Mouse (Mus musculus) lung, embryonic 16.5 days (tissue): ENCODE data around the gene Ntm. TPM values are rescaled to one million over a fixed set of nuclear protein-coding genes. Genes with fewer than 3 reads are reported as not detected.

ENCODE experiments used
- ATAC-seq: fragments of 200-750 bp; cut with Nextera tagmentation; 2 replicates; pipeline ENCODE4 v1.8.0; 2017; ENCODE audit warnings: low read depth, mild to moderate bottlenecking, moderate library complexity
- H3K27ac ChIP-seq: fragments of 300-500 bp; sonication (generic); 2 replicates; pipeline ENCODE4 v1.5.1; 2014; ENCODE audit warnings: mild to moderate bottlenecking, control low read depth, low read length
- H3K27me3 ChIP-seq: fragments of 300-500 bp; sonication (generic); 2 replicates; pipeline ENCODE4 v1.6.1; 2014; ENCODE audit warnings: low read depth, low read length, mixed read lengths; ENCODE audit not compliant: control insufficient read depth, insufficient read depth
- H3K36me3 ChIP-seq: fragments of 300-500 bp; sonication (generic); 2 replicates; pipeline ENCODE4 v1.6.1; 2014; ENCODE audit warnings: low read length; ENCODE audit not compliant: control insufficient read depth, insufficient read depth
- H3K4me1 ChIP-seq: fragments of 300-500 bp; sonication (generic); replicated peaks from 2 replicates; pipeline ENCODE4 v1.6.1; 2014; ENCODE audit warnings: low read length, mixed read lengths; ENCODE audit not compliant: control insufficient read depth, insufficient read depth
- H3K4me2 ChIP-seq: fragments of 300-500 bp; sonication (generic); 2 replicates; pipeline ENCODE4 v1.6.1; 2014; ENCODE audit warnings: low read depth, low read length, control low read depth
- H3K4me3 ChIP-seq: fragments of 300-500 bp; sonication (generic); 2 replicates; pipeline ENCODE4 v1.5.1; 2014; ENCODE audit warnings: mild to moderate bottlenecking, low read length, control low read depth
- H3K9ac ChIP-seq: fragments of 300-500 bp; sonication (generic); 2 replicates; pipeline ENCODE4 v1.6.1; 2014; ENCODE audit warnings: low read length, control low read depth
- H3K9me3 ChIP-seq: fragments of 300-500 bp; sonication (generic); 2 replicates; pipeline ENCODE4 v1.6.1; 2016; ENCODE audit warnings: low read length; ENCODE audit not compliant: control insufficient read depth
- WGBS: fragments of 180-500 bp; shearing (Covaris S2); extraction: QIAGEN DNeasy Blood & Tissue Kit; methylation state at CpG from one replicate; pipeline ENCODE4 v1.1.7; 2014; 5-methylcytosine and 5-hydroxymethylcytosine counted together
- polyA plus RNA-seq: library from polyadenylated mRNA; unstranded; fragments of >200 nt; fragmentation: Nextera tagmentation; extraction: Ambion mirVana; gene quantifications from 2 replicates; pipeline ENCODE4 v1.2.1, GENCODE M21; 2015

Gene Ntm
- polyA plus RNA-seq, 1 experiment from 2014 or later: 16.3 TPM

DNA sequence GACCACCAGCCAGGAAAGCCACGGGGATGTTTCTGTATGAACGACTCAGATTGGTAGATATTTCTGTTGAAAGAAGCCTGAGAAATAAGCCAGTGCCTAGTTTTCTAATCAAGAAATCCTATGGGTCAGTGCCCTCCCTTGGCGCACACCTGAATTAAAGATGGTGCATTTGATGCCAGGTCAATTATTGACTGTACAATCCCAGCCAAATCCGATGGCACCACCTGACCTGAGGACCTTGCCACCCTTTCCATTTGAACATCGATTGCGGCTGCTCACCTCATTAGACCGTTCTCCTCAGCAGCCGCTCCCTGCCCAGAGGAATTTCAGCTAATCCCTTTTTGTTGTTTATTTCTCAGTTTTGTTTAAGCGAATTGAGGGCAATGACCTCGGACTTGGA lies 483.9 kb downstream of the Ntm start:
- no peaks in the 10 kb centered on the region for H3K9me3 ChIP-seq
- no peak overlapping the region for H3K4me3 ChIP-seq
- WGBS: 45% methylated on average over 10 of the region's 10 CpGs
- no peaks in the 10 kb centered on the region for H3K36me3 ChIP-seq
- H3K4me1 ChIP-seq: no peaks in the 10 kb centered on the region
- no peak overlapping the region for H3K27ac ChIP-seq
- no peak overlapping the region for H3K4me2 ChIP-seq
- H3K27me3 ChIP-seq: no peaks in the 10 kb centered on the region
- no peak overlapping the region for H3K9ac ChIP-seq
- ATAC-seq: no peak

GRCm38 (mm10) chr9:29477219-29477618 lies 485.7 kb downstream of the Ntm start:
- Histone ChIP-seq H3K27me3 (no peaks in the 10 kb centered on the region), H3K4me3 (no peak overlapping the region), H3K4me1 (no peaks in the 10 kb centered on the region), H3K4me2 (no peak overlapping the region), H3K36me3 (no peaks in the 10 kb centered on the region), H3K27ac (no peak overlapping the region), H3K9ac (no peak overlapping the region), H3K9me3 (no peaks in the 10 kb centered on the region)
- WGBS: 31% methylated on average over 6 of the region's 6 CpGs
- ATAC-seq: no peak

GRCm38 (mm10) chr9:29473418-29473817 lies 489.5 kb downstream of the Ntm start:
- H3K27ac ChIP-seq: no peak overlapping the region
- ATAC-seq: peak; percentile 69
- no peak overlapping the region for H3K4me2 ChIP-seq
- no peaks in the 10 kb centered on the region for H3K36me3 ChIP-seq
- H3K9me3 ChIP-seq: no peaks in the 10 kb centered on the region
- no peaks in the 10 kb centered on the region for H3K27me3 ChIP-seq
- no peaks in the 10 kb centered on the region for H3K4me1 ChIP-seq
- no peak overlapping the region for H3K9ac ChIP-seq
- no peak overlapping the region for H3K4me3 ChIP-seq

- 58% methylated on average over 4 of the region's 4 CpGs for WGBS
- H3K27me3 ChIP-seq: no peaks in the 10 kb centered on the region
- no peak overlapping the region for H3K27ac ChIP-seq
- no peaks in the 10 kb centered on the region for H3K4me1 ChIP-seq
- H3K4me2 ChIP-seq: no peak overlapping the region
- no peaks in the 10 kb centered on the region for H3K36me3 ChIP-seq
- ATAC-seq: no peak
- no peak overlapping the region for H3K9ac ChIP-seq
- H3K9me3 ChIP-seq: no peaks in the 10 kb centered on the region
- no peak overlapping the region for H3K4me3 ChIP-seq
Observed at GRCm38 (mm10) chr9:29472226-29472625, 490.7 kb downstream of the Ntm start.

GRCm38 (mm10) chr9:29464756-29465155 lies 498.2 kb downstream of the Ntm start:
- no peak for ATAC-seq

DNA sequence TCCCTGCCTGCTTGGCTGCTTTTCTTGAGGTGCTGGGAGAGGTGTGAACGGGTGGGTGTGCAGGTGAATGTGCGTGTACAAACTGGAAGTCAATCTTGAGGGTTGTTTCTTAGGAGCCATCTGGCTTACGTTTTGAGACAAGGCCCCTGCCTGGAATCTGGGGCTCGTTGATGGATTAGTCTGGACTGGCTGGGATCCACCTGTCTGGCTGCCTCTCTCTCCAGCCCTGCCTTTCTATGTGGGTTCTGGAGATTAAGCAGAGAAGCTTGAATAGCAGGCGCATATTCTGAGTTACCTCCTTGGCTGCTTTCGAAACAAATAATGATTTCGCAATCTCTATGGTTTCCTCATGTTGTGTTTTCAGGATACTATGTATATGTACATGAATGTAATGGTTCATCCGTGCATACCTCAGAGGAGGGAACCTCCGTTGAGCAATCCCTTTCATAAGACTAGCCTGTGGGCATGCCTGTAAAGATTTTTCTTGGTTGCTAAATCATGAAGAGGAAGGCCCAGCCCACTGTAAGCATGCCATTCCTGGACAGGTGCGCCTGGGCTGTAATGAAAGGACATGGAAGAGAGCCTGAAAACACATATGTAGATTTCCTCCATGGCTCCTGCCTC lies 499.9 kb downstream of the Ntm start:
- Histone ChIP-seq H3K4me2 (no peak overlapping the region), H3K4me3 (no peak overlapping the region), H3K36me3 (no peaks in the 10 kb centered on the region), H3K27ac (no peak overlapping the region), H3K27me3 (no peaks in the 10 kb centered on the region), H3K9ac (no peak overlapping the region), H3K9me3 (no peaks in the 10 kb centered on the region), H3K4me1 (no peaks in the 10 kb centered on the region)
- WGBS: 64% methylated on average over 10 of the region's 10 CpGs
- ATAC-seq: no peak

More at GRCm38 (mm10) chr9:29464756-29465155, 498.2 kb downstream of the Ntm start:
- Histone ChIP-seq H3K4me3 (no peak overlapping the region), H3K36me3 (no peaks in the 10 kb centered on the region), H3K4me2 (no peak overlapping the region), H3K4me1 (no peaks in the 10 kb centered on the region), H3K27me3 (no peaks in the 10 kb centered on the region), H3K9ac (no peak overlapping the region), H3K9me3 (no peaks in the 10 kb centered on the region), H3K27ac (no peak overlapping the region)
- WGBS: 75% methylated on average over 4 of the region's 4 CpGs

- Histone ChIP-seq H3K4me3 (no peak overlapping the region), H3K27ac (no peak overlapping the region), H3K9me3 (no peaks in the 10 kb centered on the region), H3K4me1 (no peaks in the 10 kb centered on the region), H3K4me2 (no peak overlapping the region), H3K9ac (no peak overlapping the region), H3K27me3 (no peaks in the 10 kb centered on the region), H3K36me3 (no peaks in the 10 kb centered on the region)
- 15% methylated on average over 5 of the region's 5 CpGs for WGBS
- ATAC-seq: peak; percentile 59; the same call in 1 of the 2 replicates
Observed at GRCm38 (mm10) chr9:29457976-29458572, 504.9 kb downstream of the Ntm start.

DNA sequence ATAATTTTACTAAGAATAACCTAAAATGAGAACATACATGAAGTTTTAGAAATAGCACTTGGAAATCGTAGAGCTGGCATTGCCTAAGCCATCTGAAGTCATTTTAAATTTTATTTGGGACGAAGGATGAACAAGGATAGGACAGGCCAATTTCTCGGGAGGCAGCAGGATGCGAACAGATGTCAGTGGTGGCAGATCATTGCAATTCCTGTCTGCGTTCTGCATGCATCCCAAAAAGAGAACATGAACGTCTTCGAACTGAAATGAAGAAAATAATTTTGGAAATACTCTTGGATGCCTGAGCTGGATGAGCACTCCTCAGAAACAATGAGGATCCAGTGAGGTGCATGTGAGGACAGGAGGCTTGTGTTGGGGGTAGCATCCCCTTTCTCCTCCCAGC lies 506.9 kb downstream of the Ntm start:
- Histone ChIP-seq H3K4me2 (no peak overlapping the region), H3K27ac (no peak overlapping the region), H3K9me3 (no peaks in the 10 kb centered on the region), H3K9ac (no peak overlapping the region), H3K27me3 (no peaks in the 10 kb centered on the region), H3K4me1 (no peaks in the 10 kb centered on the region), H3K4me3 (no peak overlapping the region), H3K36me3 (no peaks in the 10 kb centered on the region)
- 86% methylated on average over 7 of the region's 7 CpGs for WGBS
- ATAC-seq: no peak

- Histone ChIP-seq H3K9ac (no peak overlapping the region), H3K4me2 (no peak overlapping the region), H3K9me3 (no peaks in the 10 kb centered on the region), H3K4me1 (no peaks in the 10 kb centered on the region), H3K27ac (no peak overlapping the region), H3K36me3 (no peaks in the 10 kb centered on the region), H3K27me3 (no peaks in the 10 kb centered on the region), H3K4me3 (no peak overlapping the region)
- ATAC-seq: no peak
- 41% methylated on average over 1 of the region's 1 CpGs for WGBS
Observed at GRCm38 (mm10) chr9:29451232-29451631, 511.7 kb downstream of the Ntm start.
